Mouse (Mus musculus): ENCODE measurements around the gene Rps23.

Gene Rps23

DNA sequence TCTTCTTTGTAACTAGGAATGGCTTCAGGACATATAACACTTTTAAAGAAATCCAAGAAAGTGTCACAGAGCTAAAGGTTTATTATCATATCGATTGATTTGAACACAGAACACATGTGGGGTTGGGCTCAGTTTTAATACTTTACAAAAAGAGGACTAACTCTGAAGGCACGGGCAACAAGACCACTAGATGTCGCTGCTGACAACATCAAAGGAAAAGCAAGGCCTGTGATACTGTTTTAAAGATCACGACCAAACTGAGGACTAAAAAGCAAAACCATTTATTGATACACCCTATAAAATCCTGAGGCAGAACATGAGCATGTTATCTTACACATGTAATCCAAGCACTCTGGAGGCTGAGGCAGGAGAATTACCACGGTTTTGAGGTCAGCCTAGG is 7.1 kb downstream of the Rps23 start:
- in situ Hi-C loops (cut with MboI, MseI), result loop anchor here (25.0 kb wide), 1 partner anchor 432 kb away; no protein-coding TSS in a partner anchor

GRCm38 (mm10) chr13:90933256-90933655 is 10.5 kb downstream of the Rps23 start:
- in situ Hi-C loops (cut with MboI, MseI), result loop anchor here (25.0 kb wide), 1 partner anchor 429 kb away; no protein-coding TSS in a partner anchor

- in situ Hi-C loops (cut with MboI, MseI), result loop anchor here (25.0 kb wide), 1 partner anchor 426 kb away; no protein-coding TSS in a partner anchor
Measured at GRCm38 (mm10) chr13:90935852-90936251, 13.1 kb downstream of the Rps23 start.

GRCm38 (mm10) chr13:90939192-90939591 is 16.4 kb downstream of the Rps23 start:
- in situ Hi-C loops (cut with MboI, MseI), result loop anchor here (25.0 kb wide), 1 partner anchor 423 kb away; no protein-coding TSS in a partner anchor

- in situ Hi-C loops (cut with MboI, MseI), result loop anchor here (25.0 kb wide), 1 partner anchor 423 kb away; no protein-coding TSS in a partner anchor
Measured at GRCm38 (mm10) chr13:90939600-90939999, 16.8 kb downstream of the Rps23 start.

DNA sequence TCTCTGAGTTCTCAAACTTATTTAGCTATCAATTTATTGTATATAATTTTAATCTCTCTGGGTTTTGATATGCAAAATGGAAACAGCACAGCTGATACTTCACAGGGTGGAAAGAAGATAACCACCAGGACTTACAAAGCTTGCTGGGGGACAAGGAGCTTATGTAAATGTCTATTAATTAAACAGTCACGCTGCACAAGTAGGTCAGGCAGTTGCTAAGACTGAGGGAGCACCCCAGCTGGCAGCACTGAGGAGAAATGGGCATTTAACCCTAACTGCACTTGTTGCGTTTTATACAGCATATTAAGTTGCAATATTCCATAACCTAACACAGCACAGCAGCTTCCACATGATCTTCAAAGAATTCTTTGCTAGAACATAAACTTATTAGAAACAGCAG is 36.1 kb downstream of the Rps23 start:
- in situ Hi-C loops (cut with MboI, MseI), result no loop called here

GRCm38 (mm10) chr13:90960591-90960990 is 37.8 kb downstream of the Rps23 start:
- in situ Hi-C loops (cut with MboI, MseI), result loop anchor here (5.0 to 10.0 kb wide), 2 partner anchors 127 to 674 kb away; no protein-coding TSS in a partner anchor

DNA sequence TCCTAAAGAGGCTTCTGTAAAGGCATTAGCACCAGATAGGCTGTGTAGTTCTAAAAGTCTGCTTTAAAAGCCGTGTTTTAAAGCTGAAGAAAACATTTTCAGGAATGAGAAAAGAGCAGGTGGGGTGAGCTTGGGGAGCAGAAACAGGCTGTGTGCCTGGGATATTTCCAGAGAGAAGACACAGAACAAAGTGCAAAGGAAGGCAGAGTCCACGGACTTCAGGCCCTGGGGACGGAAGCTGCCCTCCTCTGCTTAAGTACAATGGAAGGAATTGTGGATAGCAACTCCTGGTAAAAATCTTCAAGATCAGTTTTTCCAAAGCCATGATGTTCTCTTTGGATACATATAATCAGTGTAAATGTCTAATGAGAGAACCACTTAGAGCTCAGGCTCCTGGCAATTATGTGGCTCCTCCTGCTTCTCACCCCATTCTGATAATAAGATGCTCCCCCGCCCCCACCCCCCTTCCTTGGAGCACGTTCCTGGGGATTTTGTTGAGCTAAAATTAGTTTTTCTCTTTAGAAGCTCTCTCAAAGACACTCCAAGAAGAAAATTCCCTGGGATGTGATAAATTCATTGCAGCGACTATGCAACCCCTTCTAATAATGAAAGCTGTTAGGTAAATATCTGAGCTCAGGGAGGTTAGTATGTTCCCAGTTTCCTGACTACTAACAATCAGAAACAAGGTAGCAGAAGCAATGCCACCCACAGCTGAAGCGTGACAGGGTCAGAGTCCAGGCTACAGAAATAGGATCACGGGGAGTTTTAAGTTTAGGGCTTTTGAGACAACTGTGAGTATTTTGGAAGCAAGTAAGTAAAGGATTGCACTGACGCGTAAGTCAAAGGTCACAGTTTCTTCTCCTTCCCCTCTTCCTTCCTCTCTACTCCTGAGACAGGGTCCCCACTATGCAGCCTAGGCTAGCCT is 40.3 kb downstream of the Rps23 start:
- in situ Hi-C loops (cut with MboI, MseI), result loop anchor here (5.0 to 10.0 kb wide), 2 partner anchors 124 to 672 kb away; no protein-coding TSS in a partner anchor

- in situ Hi-C loops (cut with MboI, MseI), result loop anchor here (5.0 to 10.0 kb wide), 2 partner anchors 123 to 670 kb away; no protein-coding TSS in a partner anchor
Measured at GRCm38 (mm10) chr13:90964511-90964910, 41.8 kb downstream of the Rps23 start.

- in situ Hi-C loops (cut with MboI, MseI), result loop anchor here (10.0 kb wide), 1 partner anchor 669 kb away; no protein-coding TSS in a partner anchor
Measured at GRCm38 (mm10) chr13:90965996-90966395, 43.2 kb downstream of the Rps23 start.

DNA sequence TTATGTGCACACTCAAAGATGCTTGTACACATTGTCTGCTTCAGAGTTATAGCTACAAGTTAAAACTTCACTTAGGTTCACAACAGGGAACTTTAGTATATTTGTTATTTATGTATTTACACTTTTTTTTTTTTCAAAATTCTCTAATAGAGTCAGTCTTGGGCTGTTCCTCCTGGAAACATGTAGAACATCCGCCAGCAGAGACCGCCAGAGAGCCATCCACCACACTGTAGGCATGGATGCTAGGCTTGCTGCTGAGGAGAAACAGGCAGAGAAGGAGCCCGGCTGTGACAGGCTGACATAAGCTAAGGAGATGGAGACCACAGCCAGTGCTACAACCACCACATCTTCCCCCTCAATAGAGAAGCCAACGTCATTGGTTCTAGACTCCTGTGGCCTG is 44.7 kb downstream of the Rps23 start:
- in situ Hi-C loops (cut with MboI, MseI), result loop anchor here (10.0 kb wide), 1 partner anchor 667 kb away; no protein-coding TSS in a partner anchor

DNA sequence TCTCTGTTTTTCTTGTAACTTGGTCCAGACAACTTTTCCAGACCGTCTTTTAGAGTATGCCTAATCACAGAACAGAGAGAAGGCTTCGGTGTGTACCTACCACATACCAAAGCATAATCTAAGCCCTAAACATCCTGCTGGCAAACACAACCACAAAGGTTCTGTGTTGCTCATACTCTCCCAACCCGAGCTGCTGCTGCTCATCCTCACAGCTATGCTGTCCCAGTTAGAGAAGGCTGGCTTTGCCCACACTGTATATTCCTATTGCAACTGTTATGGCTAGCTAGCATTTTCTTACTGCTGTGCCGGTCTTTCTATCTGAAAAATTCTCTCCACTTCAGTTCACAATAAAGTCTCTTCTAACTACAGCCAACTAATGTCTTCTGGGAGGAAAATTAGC is 46.2 kb downstream of the Rps23 start:
- in situ Hi-C loops (cut with MboI, MseI), result loop anchor here (10.0 kb wide), 1 partner anchor 666 kb away; no protein-coding TSS in a partner anchor

DNA sequence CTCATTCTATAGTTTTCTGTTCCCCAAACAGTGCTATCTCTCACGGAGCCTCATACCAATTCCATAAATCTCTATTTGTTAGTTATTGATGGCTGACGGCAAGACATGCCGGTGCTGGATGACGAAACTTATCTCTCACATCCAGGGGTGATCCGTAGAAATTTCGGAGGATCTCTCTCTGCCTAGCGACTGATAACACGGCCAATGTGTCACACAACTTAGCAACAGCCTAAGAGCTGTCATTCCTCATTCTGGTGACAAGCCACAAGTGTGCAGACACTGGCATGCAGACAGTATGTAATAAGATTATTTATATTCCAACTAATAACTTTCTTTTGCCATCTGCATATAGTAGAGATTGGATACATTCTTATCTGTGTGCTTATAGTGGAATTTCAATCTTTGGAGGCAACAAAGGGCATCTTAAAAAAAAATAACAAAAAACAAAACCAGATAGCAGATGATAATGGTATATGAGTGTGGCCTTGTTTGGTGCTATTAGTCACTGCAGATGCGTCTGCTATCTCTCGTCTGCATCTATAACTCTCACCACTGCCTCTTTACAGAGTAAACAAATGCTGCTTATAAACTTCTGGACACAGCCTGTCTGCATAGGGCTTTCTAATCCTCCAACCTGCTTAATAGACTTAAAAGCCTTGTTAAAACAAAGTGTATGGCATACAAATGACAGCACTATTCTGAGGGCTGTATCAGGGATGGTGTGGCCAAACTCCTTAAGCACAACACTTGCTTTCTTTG is 47.7 kb downstream of the Rps23 start:
- in situ Hi-C loops (cut with MboI, MseI), result no loop called here

DNA sequence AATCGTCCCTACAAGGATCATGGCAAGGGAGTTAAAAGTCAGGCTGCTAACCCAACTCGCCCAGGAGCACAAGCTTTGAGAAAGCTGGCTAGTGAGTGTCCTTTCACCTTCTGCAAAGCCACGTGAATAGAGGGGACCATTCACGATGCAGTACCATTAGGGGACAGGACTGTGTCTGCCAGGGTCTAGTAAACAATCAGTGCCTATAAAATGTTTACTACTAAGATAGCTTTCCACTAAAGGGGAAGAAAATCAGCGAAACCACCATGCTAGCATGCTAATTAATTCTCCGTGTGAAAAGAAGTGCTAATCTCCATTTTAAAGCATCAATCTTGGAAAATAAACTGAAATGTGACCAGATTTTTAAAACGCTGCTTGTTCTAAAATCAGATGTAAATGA is 50.7 kb downstream of the Rps23 start:
- in situ Hi-C loops (cut with MboI, MseI), result no loop called here

Data from regulatory T cell (primary cell).